Mouse (Mus musculus) bone marrow, adult 2 months (tissue): ENCODE measurements around the gene Rtp3. TPM values are rescaled to one million over a fixed set of nuclear protein-coding genes. Genes with fewer than 3 reads are reported as not detected.

Source experiments
- H3K27ac ChIP-seq: fragments of 200-500 bp; 2 replicates; pipeline ENCODE4 v1.5.1; 2012; ENCODE audit warnings: low read depth, mild to moderate bottlenecking, control low read depth, inconsistent platforms, low read length; ENCODE audit not compliant: control insufficient read depth, poor library complexity, insufficient read depth
- H3K4me1 ChIP-seq: fragments of 200-500 bp; 2 replicates; pipeline ENCODE4 v1.6.1; 2011; ENCODE audit warnings: low read length; ENCODE audit not compliant: control insufficient read depth, insufficient read depth
- H3K4me3 ChIP-seq: fragments of 200-500 bp; replicated peaks from 2 replicates; pipeline ENCODE3; 2011; ENCODE audit warnings: mild to moderate bottlenecking, low read depth, low read length, control low read depth; ENCODE audit not compliant: control insufficient read depth
- CTCF ChIP-seq: fragments of 200-500 bp; IDR thresholded peaks from 2 replicates; pipeline ENCODE4 v1.5.1; 2011; ENCODE audit warnings: low read length, control low read depth; ENCODE audit not compliant: control insufficient read depth, insufficient read depth
- POLR2A ChIP-seq: fragments of 200-500 bp; IDR thresholded peaks from 2 replicates; pipeline ENCODE4 v1.6.1; 2011; ENCODE audit warnings: low read depth, mild to moderate bottlenecking, control low read depth, low read length, borderline replicate concordance; ENCODE audit not compliant: control insufficient read depth
- WGBS: fragments of 180-500 bp; shearing (Covaris S2); methylation state at CpG from one replicate; pipeline ENCODE4 v1.1.7; 2018; 5-methylcytosine and 5-hydroxymethylcytosine counted together
- polyA plus RNA-seq: library from polyadenylated mRNA; stranded (reverse); fragments of >200 nt; gene quantifications from 2 replicates; pipeline ENCODE4 v1.2.4, GENCODE M21; 2011; ENCODE audit warnings: low replicate concordance; ENCODE audit not compliant: missing spikeins, insufficient read depth, insufficient read length

Gene Rtp3
- polyA plus RNA-seq, 1 experiment: 0.75 TPM

GRCm38 (mm10) chr9:110965062-110965909 lies 25.1 kb downstream of the Rtp3 start:
- no peak overlapping the region for H3K27ac ChIP-seq
- no peaks in the 10 kb centered on the region for H3K4me1 ChIP-seq
- 82% methylated on average over 22 of the region's 22 CpGs for WGBS
- TF ChIP-seq CTCF: no peak
- H3K4me3 ChIP-seq: no peak overlapping the region

DNA sequence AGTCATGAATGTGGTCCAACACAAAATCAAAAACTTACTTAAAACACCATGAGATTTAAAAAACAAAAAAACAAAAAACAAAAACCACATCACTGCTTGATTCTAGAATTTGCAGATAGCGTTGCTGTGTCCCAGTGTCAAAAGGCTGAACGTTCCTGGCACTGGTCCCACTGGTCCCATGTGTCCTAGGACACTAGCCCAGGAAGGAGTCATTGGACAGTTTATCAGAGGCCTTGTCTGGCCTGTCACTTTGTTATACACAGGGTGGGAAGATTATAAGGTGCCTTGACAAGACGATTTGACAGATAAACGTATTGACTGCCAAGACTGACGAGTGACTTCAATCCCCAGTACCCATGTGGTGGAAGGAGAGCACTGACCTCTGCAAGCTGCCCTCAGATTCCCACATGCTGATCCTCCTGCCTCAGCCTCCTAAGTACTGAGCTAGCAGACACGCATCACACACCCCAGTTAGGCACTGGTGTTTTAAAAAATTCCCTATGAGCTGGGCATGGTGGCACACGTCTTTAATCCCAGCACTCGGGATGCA lies 26.7 kb downstream of the Rtp3 start:
- WGBS: 82% methylated on average over 8 of the region's 8 CpGs
- no peak for TF ChIP-seq POLR2A
- no peak for TF ChIP-seq CTCF
- no peak overlapping the region for H3K4me3 ChIP-seq
- H3K4me1 ChIP-seq: no peaks in the 10 kb centered on the region
- no peak overlapping the region for H3K27ac ChIP-seq

- TF ChIP-seq POLR2A (no peak), CTCF (no peak)
- H3K4me3 ChIP-seq: no peak overlapping the region
- H3K4me1 ChIP-seq: no peaks in the 10 kb centered on the region
- no peak overlapping the region for H3K27ac ChIP-seq
- 97% methylated on average over 8 of the region's 8 CpGs for WGBS
Measured at GRCm38 (mm10) chr9:110961386-110961785, 29.0 kb downstream of the Rtp3 start.

DNA sequence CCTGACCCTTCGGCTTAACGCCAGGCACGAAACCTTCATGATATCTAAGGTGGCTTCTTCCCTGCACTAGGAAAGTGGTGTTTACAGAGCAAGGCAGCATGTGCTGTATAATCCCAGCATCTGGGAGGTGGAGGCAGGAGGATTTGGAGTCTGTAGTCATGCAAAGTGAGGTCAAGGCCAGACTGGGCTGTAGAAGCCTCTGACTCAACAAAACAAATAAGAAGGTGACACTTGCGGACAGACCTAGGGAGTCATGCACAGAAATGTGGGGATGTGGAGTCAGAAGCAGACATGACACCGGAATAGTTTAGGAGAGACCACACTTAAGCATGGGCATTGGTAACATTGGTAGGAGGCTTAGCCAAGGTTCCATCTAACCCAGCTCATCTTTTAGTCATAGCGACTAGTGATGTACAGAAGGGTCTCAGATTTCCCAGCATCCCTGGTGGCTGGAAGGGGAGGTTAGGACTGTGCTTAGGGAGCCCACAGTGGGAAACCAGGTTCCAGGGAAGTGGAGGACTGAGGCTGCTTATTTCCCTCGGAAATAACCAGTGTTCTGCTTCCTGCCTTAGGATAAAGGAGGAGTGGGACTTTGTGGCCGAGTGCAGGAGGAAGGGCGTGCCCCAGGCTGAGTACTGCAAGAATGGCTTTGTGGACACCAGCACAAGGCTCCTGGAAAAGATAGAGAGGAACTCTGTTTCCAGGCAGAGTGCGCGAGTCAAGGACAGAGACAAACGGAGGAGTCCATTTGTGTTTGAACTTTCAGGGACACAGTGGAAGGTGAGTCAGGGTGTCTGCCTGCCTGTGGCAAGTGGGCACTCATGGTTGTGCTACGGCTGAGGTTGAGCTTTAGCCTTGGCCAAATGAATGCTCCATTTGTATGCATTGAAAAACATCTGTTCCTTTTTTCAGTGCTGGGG lies 29.9 kb downstream of the Rtp3 start:
- TF ChIP-seq CTCF (no peak), POLR2A (no peak)
- no peak overlapping the region for H3K4me3 ChIP-seq
- H3K27ac ChIP-seq: no peak overlapping the region
- no peaks in the 10 kb centered on the region for H3K4me1 ChIP-seq
- 83% methylated on average over 13 of the region's 13 CpGs for WGBS

GRCm38 (mm10) chr9:110959669-110960068 lies 30.7 kb downstream of the Rtp3 start:
- WGBS: 74% methylated on average over 5 of the region's 5 CpGs
- no peak overlapping the region for H3K4me3 ChIP-seq
- no peaks in the 10 kb centered on the region for H3K4me1 ChIP-seq
- TF ChIP-seq CTCF (no peak), POLR2A (no peak)
- no peak overlapping the region for H3K27ac ChIP-seq

- WGBS: 84% methylated on average over 6 of the region's 6 CpGs
- TF ChIP-seq POLR2A (no peak), CTCF (no peak)
- H3K4me1 ChIP-seq: peaks cover 3% of the 10 kb centered on the region; the same call in 1 of the 2 replicates
- H3K27ac ChIP-seq: no peak overlapping the region
- H3K4me3 ChIP-seq: no peak overlapping the region
Measured at GRCm38 (mm10) chr9:110955962-110956361, 34.4 kb downstream of the Rtp3 start.

GRCm38 (mm10) chr9:110954681-110955445 lies 35.5 kb downstream of the Rtp3 start:
- Histone ChIP-seq H3K4me3 (no peak overlapping the region), H3K27ac (no peak overlapping the region), H3K4me1 (peaks cover 3% of the 10 kb centered on the region; the same call in 1 of the 2 replicates)
- WGBS: 63% methylated on average over 2 of the region's 2 CpGs
- TF ChIP-seq POLR2A (no peak), CTCF (no peak)
